Mouse (Mus musculus): ENCODE data around the gene Dnali1. TPM values are rescaled to one million over a fixed set of nuclear protein-coding genes. Genes with fewer than 3 reads are reported as not detected.

The Dnali1 gene
- polyA plus RNA-seq, 1 experiment from 2014 or later = 1.1 TPM

- no peaks in the 10 kb centered on the region for H3K36me3 ChIP-seq (ENCODE audit: control insufficient read depth, insufficient read depth, low read length)
- ATAC-seq = no peak
- WGBS = 93% methylated on average over 10 of the region's 10 CpGs
These were observed 49.5 kb downstream of the Dnali1 start, which contains the start of gene Gnl2 for GRCm38 (mm10) chr4:125015806-125016635. Gene Gnl2 (plus strand): TSS chr4:125016585.

GRCm38 (mm10) chr4:125008712-125009111, 56.8 kb downstream of the Dnali1 start:
- no peak for ATAC-seq
- DNase-seq (ENCODE audit: low spot score) = no peak
- no peak overlapping the region for H3K9ac ChIP-seq (ENCODE audit: low read length)

More at GRCm38 (mm10) chr4:125015806-125016635, 49.5 kb downstream of the Dnali1 start, which contains the start of gene Gnl2:
- Histone ChIP-seq H3K27me3 (replicated peaks; ENCODE audit: control insufficient read depth, insufficient read depth, low read length) (no peaks in the 10 kb centered on the region), H3K4me1 (ENCODE audit: control insufficient read depth, insufficient read depth, low read length) (no peaks in the 10 kb centered on the region), H3K4me2 (ENCODE audit: low read length) (no peak within 1 kb of the TSS), H3K9ac (ENCODE audit: low read length) (no peak within 1 kb of the TSS), H3K4me3 (ENCODE audit: low read depth, low read length) (no peak within 1 kb of the TSS), H3K27ac (ENCODE audit: low read depth, low read length) (no peak within 1 kb of the TSS), H3K9me3 (replicated peaks; ENCODE audit: control insufficient read depth, low read length) (no peaks in the 10 kb centered on the region)
- no peak for DNase-seq (ENCODE audit: low spot score)

GRCm38 (mm10) chr4:125008220-125008619, 57.3 kb downstream of the Dnali1 start:
- Histone ChIP-seq H3K9ac (ENCODE audit: low read length) (no peak overlapping the region), H3K4me3 (ENCODE audit: low read depth, low read length) (no peak overlapping the region), H3K4me2 (ENCODE audit: low read length) (no peak overlapping the region), H3K9me3 (replicated peaks; ENCODE audit: control insufficient read depth, low read length) (no peaks in the 10 kb centered on the region), H3K27me3 (replicated peaks; ENCODE audit: control insufficient read depth, insufficient read depth, low read length) (no peaks in the 10 kb centered on the region), H3K27ac (ENCODE audit: low read depth, low read length) (no peak overlapping the region), H3K36me3 (ENCODE audit: control insufficient read depth, insufficient read depth, low read length) (no peaks in the 10 kb centered on the region), H3K4me1 (ENCODE audit: control insufficient read depth, insufficient read depth, low read length) (no peaks in the 10 kb centered on the region)
- DNase-seq (ENCODE audit: low spot score) = no peak
- no peak for ATAC-seq
- 72% methylated on average over 6 of the region's 6 CpGs for WGBS

More at GRCm38 (mm10) chr4:125008712-125009111, 56.8 kb downstream of the Dnali1 start:
- Histone ChIP-seq H3K9me3 (replicated peaks; ENCODE audit: control insufficient read depth, low read length) (no peaks in the 10 kb centered on the region), H3K4me2 (ENCODE audit: low read length) (no peak overlapping the region), H3K36me3 (ENCODE audit: control insufficient read depth, insufficient read depth, low read length) (no peaks in the 10 kb centered on the region), H3K4me1 (ENCODE audit: control insufficient read depth, insufficient read depth, low read length) (no peaks in the 10 kb centered on the region), H3K4me3 (ENCODE audit: low read depth, low read length) (no peak overlapping the region), H3K27ac (ENCODE audit: low read depth, low read length) (no peak overlapping the region), H3K27me3 (replicated peaks; ENCODE audit: control insufficient read depth, insufficient read depth, low read length) (no peaks in the 10 kb centered on the region)
- 77% methylated on average over 8 of the region's 8 CpGs for WGBS

- Histone ChIP-seq H3K27me3 (replicated peaks; ENCODE audit: control insufficient read depth, insufficient read depth, low read length) (no peaks in the 10 kb centered on the region), H3K36me3 (ENCODE audit: control insufficient read depth, insufficient read depth, low read length) (no peaks in the 10 kb centered on the region), H3K27ac (ENCODE audit: low read depth, low read length) (no peak overlapping the region), H3K4me3 (ENCODE audit: low read depth, low read length) (no peak overlapping the region), H3K9me3 (replicated peaks; ENCODE audit: control insufficient read depth, low read length) (no peaks in the 10 kb centered on the region), H3K9ac (ENCODE audit: low read length) (no peak overlapping the region), H3K4me1 (ENCODE audit: control insufficient read depth, insufficient read depth, low read length) (no peaks in the 10 kb centered on the region), H3K4me2 (ENCODE audit: low read length) (no peak overlapping the region)
- ATAC-seq (no peak), DNase-seq (ENCODE audit: low spot score) (no peak)
- WGBS = 63% methylated on average over 15 of the region's 15 CpGs
These were observed 58.0 kb downstream of the Dnali1 start for GRCm38 (mm10) chr4:125007460-125007859.

Other genes with a start within 250 kb of the Dnali1 start
- 57.1 and 62.4 TPM in 2 replicates for gene Yrdc, start 215.0 kb downstream of the Dnali1 start, polyA plus RNA-seq (2014; fragmentation: Nextera tagmentation; extraction: Ambion mirVana)
- gene 1110065P20Rik, start 214.5 kb downstream of the Dnali1 start, polyA plus RNA-seq (2014; fragmentation: Nextera tagmentation; extraction: Ambion mirVana) = 78.0 and 90.7 TPM in 2 replicates
- gene Maneal, start 203.5 kb downstream of the Dnali1 start, polyA plus RNA-seq (2014; fragmentation: Nextera tagmentation; extraction: Ambion mirVana) = 12.9 and 13.4 TPM in 2 replicates
- 0.27 and 0.84 TPM in 2 replicates for gene Epha10, start 184.8 kb downstream of the Dnali1 start, polyA plus RNA-seq (2014; fragmentation: Nextera tagmentation; extraction: Ambion mirVana)
- gene 9930104L06Rik, start 128.7 kb downstream of the Dnali1 start, polyA plus RNA-seq (2014; fragmentation: Nextera tagmentation; extraction: Ambion mirVana) = 3.2 and 5.6 TPM in 2 replicates
- 63.5 and 63.8 TPM in 2 replicates for gene Cdca8, start 126.4 kb downstream of the Dnali1 start, polyA plus RNA-seq (2014; fragmentation: Nextera tagmentation; extraction: Ambion mirVana)
- gene Rspo1, start 79.3 kb downstream of the Dnali1 start, polyA plus RNA-seq (2014; fragmentation: Nextera tagmentation; extraction: Ambion mirVana) = 1.8 and 2.4 TPM in 2 replicates
- gene Gnl2, start 49.1 kb downstream of the Dnali1 start, polyA plus RNA-seq (2014; fragmentation: Nextera tagmentation; extraction: Ambion mirVana) = 86.4 and 95.0 TPM in 2 replicates
- gene Snip1, start 969 bp upstream of the Dnali1 start, polyA plus RNA-seq (2014; fragmentation: Nextera tagmentation; extraction: Ambion mirVana) = 28.9 and 31.3 TPM in 2 replicates
- gene Meaf6, start 19.4 kb upstream of the Dnali1 start, polyA plus RNA-seq (2014; fragmentation: Nextera tagmentation; extraction: Ambion mirVana) = 153 and 164 TPM in 2 replicates
- gene Zc3h12a, start 62.1 kb upstream of the Dnali1 start, polyA plus RNA-seq (2014; fragmentation: Nextera tagmentation; extraction: Ambion mirVana) = 0.14 and 0.32 TPM in 2 replicates

Measured in forebrain, embryonic 14.5 days (tissue).